Mouse (Mus musculus) Muller cell, postnatal 12 days (primary cell): ENCODE measurements at regions not wholly inside any gene's neighbourhood (a gene's known extent, or its start where the extent isn't known, plus 50 kb on each side); places are given as distances from the start of the nearest gene placed in this dataset.

Experiments used
- DNase-seq: peaks from one replicate; pipeline ENCODE4 v3.0.0-alpha.2; 2015; ENCODE audit errors: inconsistent ontology term

DNA sequence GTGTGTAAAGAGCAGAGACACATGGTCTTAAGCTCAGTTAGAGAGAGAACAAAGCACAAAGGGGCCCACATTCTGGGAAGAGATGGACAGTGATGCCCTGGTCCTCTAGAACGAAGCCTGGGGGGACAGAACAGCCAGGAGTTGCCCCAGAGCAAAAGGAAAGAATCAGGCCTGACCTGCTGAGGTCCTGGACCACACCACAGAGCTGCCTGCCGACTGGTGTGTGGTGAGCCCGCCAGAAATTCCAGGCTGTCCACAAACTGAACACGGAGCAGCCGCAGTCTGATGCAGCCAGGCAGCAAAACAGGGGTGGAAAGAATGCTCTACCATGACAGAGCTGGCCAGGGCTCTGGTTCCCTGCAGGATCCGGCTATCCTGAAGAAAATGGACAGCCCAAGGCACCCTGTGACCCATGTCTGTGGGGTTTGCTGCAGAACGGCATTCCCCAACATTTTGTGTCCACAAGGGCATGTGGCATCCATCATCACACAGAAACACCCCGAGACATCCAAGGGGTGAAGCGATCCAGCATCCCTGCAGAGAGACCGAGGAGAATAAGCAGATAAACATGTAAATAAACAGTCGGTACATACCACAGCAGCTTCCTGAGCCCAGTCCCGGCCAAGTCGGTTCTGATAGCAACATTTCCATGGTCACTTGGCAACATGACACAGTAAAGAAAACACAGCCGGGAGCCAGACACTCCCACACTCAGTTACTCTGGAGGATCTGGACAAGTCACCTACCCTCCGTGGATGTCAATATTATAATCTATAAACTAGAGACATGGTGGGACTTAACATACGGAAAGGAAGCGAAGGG is 65.3 kb upstream of the Pomp start:
- peak; percentile 72 for DNase-seq

DNA sequence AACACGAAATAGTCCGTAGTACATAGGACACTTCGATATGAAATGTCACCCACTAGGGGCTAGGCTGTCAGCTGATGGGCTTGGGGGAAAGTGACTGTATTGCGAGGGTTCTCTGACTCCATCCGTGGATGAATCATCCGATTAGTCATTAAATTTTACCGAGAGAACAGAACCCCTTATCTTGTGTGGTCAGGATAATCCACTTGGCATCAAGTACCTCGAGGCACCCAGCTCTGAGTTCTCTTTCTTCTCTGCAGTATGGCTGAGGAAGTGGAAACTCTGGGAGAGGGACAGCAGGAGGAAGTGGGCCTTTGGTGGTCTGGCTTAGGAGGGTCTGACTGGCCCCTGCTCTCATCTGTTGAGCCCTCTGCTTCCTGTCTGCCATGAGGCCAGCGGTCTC is 67.2 kb upstream of the Pomp start:
- DNase-seq: peak; percentile 36

DNA sequence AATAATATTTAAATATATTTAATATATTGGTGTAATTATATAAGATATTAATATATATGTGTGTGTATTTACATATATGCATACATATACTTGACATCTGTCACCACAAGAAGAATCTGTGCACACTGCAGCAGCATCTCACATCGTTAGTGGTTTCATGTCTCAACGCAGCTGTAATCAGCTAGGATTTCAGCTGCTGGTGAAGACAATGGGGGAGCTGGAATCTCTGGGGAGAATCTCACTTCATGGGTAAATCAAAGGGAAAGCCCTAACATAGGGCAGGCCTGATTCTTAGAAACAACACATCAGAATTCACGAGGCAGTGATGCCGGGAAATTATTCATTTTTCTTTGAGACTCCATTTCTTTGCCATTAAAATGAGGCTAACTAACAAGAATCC is 66.8 kb upstream of the Flt1 start:
- no peak for DNase-seq

DNA sequence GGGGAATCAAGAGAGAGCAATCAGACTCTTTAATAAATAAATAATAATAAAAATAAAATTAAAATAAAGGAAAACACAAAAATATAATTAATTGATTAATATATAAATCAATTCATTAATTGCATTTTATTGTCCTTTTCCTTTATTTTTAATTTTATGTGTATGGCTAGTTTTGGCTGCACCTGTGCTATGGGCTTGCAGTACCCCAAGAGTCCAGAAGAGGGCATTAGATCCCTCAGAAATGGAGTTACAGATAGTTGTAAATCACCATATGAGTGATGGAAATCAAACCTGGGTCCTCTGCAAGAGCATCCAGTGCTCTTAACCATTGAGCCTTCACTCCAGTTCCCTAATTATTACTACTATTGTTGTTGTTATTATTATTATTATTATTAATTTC is 65.3 kb upstream of the Flt1 start:
- DNase-seq: no peak

DNA sequence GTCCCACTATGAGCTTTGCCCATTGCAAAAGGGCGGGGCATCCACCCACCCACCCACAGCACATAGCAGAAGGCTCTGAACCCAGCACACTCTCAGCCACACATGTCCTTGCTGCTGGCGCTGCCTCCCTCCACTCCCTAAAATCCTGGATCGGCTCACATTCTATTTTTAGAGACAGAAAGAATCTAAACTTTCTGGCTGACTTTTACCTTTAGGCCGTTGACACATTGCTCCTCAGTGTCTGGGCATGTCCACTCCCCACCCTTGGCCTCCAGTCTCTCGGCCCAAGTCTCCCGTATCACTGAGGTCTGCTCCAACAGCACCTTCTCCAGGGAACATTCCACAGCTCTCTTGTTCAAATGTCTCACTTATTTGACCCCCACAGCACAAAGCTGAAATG is 62.7 kb upstream of the Flt1 start:
- DNase-seq: peak; percentile 32

DNA sequence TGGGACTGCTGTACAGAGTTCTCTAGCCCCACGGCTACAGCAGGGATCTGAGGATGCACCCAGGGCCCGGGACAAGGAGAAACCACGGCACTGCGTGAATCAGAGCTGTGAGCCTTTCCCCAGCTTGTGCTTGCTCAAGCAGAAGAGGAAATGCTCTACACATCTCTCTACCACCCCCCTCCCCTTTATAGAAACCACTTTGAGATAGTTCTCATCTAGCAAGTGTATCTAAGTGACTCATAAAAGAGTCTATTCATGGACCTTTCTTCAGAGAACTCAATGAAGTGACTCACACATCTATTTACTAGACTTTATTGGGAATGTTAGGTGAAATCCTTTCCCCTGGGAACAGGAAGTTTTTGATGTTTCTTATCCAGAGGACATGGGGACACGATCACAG is 61.0 kb upstream of the Flt1 start:
- peak; percentile 89 for DNase-seq

DNA sequence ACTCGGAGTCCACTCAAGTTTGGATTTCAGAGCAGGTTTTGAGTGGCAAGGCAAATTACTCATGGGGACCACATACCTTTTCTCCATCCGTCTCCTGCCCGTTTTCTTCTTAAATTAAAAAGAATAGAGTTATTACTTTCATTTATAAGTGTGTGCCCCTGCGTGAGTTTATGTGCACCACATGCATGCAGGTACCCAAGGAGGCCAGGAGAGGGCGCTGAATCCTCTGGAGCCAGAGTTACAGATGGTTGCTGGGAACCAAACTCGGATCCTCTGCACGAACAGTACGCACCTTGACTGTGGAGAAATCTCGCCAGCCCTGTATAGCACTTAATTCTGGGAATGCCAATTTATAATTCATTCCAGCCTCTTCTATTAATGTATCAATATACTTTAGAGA is 58.3 kb upstream of the Flt1 start:
- no peak for DNase-seq

DNA sequence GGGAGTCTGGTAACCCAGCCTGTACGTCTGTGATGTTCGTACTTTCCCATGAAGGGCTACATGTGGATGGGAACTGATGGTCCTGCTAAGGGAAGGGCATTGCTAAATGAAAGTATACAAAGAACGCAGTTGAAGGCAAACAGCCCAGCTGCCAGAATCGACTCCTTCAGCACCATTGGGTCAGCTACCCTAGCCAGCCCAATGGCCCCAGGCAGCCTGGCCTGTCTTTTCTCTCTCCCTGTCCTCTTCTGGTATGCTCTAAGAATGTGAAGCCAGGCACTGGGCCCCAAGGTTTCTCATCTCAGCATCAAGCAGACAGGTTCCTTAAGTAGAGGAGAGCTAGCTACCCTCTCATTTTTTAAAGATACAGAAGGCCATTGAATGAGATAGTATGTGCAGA is 57.7 kb upstream of the Flt1 start:
- DNase-seq: no peak

DNA sequence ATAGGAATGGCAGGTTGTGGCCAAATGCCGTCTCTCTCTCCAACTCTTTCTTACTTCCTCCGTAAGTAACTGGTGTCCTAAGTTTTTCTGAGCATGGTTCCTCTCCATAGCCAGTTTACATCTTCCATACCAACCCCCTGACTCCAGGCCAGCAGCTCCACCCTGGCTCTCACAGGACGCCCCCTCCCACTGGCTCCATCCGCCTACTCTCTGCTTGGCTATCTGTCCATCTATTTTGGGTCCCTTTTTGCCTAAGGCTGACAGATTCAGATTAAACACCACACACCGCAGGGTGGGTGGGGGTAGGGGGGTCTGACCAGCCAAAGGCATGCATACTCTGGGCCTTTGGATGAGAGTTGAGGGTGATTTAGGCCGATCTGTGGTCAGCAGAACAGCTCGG is 57.0 kb upstream of the Flt1 start:
- peak; percentile 27 for DNase-seq

DNA sequence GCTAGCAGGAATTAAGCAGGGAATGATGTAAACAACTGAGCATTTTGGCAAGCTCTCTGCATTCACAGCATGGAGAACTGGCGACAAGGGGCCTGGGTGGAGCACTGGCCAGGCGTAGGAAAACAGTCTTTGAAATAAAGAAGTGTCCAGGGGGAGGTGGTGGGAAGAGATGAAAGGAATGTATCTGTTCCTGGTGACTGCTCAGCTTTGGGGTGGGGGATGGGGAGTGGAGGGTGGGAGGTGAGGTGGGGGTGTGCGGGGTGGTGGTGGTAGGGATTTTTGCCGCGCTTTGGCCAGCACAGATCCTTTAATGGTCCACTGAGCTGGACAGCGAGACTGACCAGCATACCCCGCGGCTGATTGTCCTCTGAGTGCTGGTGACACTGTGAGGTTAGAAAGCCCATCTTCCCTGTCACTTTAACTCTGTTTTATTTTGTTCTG is 56.5 kb upstream of the Flt1 start:
- peak; percentile 42 for DNase-seq

DNA sequence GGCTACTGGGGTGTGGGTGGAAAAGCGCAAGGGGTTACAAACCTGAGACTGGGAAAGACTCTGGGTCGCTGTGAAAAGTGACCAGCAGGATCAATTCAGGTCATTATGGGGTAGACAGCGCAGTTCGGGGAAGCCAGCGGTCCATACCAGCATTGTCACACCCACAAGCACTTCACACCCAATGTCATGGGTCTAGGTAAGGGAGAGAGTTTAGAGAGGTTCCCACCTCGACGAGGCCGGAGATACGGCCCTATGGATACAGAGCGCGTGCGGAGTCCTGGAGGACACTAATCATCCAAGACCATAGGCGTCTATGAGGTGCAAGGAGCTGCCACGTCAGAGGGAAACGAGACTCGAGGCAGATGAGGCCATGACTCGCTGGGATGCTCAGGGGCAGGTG is 55.4 kb upstream of the Flt1 start:
- no peak for DNase-seq

DNA sequence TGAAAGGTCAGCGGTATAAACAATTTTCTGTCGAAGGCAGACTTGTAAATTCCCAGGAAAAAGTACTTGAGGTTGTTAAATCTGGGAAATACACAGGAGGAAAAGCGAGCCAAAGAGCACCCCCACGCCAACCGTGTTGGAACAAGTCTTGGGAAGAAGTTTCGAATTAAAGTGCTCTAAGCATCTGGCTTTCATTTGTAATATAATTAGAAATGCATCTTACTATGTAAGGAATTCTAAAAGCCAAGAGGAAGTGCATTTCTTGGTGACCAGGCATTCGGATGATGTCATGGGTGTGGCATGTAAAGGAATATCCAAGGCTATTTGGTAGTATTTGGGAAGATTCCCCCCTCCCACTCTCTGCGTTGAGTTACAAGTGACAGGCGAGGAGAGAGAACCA is 52.7 kb upstream of the Flt1 start:
- peak; percentile 40 for DNase-seq
